Mouse (Mus musculus) regulatory T cell (primary cell): Measurements from ENCODE around the gene Rabgap1l.

Experiments used
- in situ Hi-C: fragments of 300-600 bp; cut with MboI, MseI; formaldehyde crosslinking; loops from one replicate; pipeline ENCODE4 v1.15.1; 2025; ENCODE audit warnings: high pct_unique_total_duplicates

Gene Rabgap1l

GRCm38 (mm10) chr1:160329788-160330187 lies 463.2 kb downstream of the Rabgap1l start:
- in situ Hi-C loops: no loop called here

- in situ Hi-C loops: no loop called here
Measured at GRCm38 (mm10) chr1:160327531-160327930, 465.5 kb downstream of the Rabgap1l start.

- in situ Hi-C loops: no loop called here
Measured at GRCm38 (mm10) chr1:160325542-160325941, 467.5 kb downstream of the Rabgap1l start.

- in situ Hi-C loops: no loop called here
Measured at GRCm38 (mm10) chr1:160320690-160321089, 472.3 kb downstream of the Rabgap1l start.

- in situ Hi-C loops: no loop called here
Measured at GRCm38 (mm10) chr1:160318057-160318725, 474.8 kb downstream of the Rabgap1l start.

- in situ Hi-C loops: no loop called here
Measured at GRCm38 (mm10) chr1:160316239-160316638, 476.8 kb downstream of the Rabgap1l start.

GRCm38 (mm10) chr1:160312658-160313057 lies 480.4 kb downstream of the Rabgap1l start:
- in situ Hi-C loops: no loop called here

GRCm38 (mm10) chr1:160311861-160312260 lies 481.1 kb downstream of the Rabgap1l start:
- in situ Hi-C loops: no loop called here

GRCm38 (mm10) chr1:160309951-160310350 lies 483.1 kb downstream of the Rabgap1l start:
- in situ Hi-C loops: no loop called here

GRCm38 (mm10) chr1:160308996-160309395 lies 484.0 kb downstream of the Rabgap1l start:
- in situ Hi-C loops: no loop called here

- in situ Hi-C loops: no loop called here
Measured at GRCm38 (mm10) chr1:160308498-160308897, 484.5 kb downstream of the Rabgap1l start.

- in situ Hi-C loops: no loop called here
Measured at GRCm38 (mm10) chr1:160306866-160307616, 486.0 kb downstream of the Rabgap1l start.

- in situ Hi-C loops: no loop called here
Measured at GRCm38 (mm10) chr1:160306336-160306735, 486.7 kb downstream of the Rabgap1l start.

- in situ Hi-C loops: no loop called here
Measured at GRCm38 (mm10) chr1:160305826-160306225, 487.2 kb downstream of the Rabgap1l start.

GRCm38 (mm10) chr1:160304969-160305498 lies 488.0 kb downstream of the Rabgap1l start:
- in situ Hi-C loops: no loop called here

GRCm38 (mm10) chr1:160302268-160302667 lies 490.7 kb downstream of the Rabgap1l start:
- in situ Hi-C loops: no loop called here

- in situ Hi-C loops: no loop called here
Measured at GRCm38 (mm10) chr1:160301156-160301555, 491.9 kb downstream of the Rabgap1l start.

GRCm38 (mm10) chr1:160300704-160301103 lies 492.3 kb downstream of the Rabgap1l start:
- in situ Hi-C loops: no loop called here

- in situ Hi-C loops: loop anchor here (5.0 kb wide), 1 partner anchor 78 kb away; no protein-coding TSS in a partner anchor
Measured at GRCm38 (mm10) chr1:160299979-160300378, 493.0 kb downstream of the Rabgap1l start.

- in situ Hi-C loops: loop anchor here (5.0 kb wide), 1 partner anchor 77 kb away; no protein-coding TSS in a partner anchor
Measured at GRCm38 (mm10) chr1:160298893-160299292, 494.1 kb downstream of the Rabgap1l start.

- in situ Hi-C loops: loop anchor here (5.0 kb wide), 1 partner anchor 75 kb away; no protein-coding TSS in a partner anchor
Measured at GRCm38 (mm10) chr1:160297701-160298100, 495.3 kb downstream of the Rabgap1l start.

GRCm38 (mm10) chr1:160295323-160295722 lies 497.7 kb downstream of the Rabgap1l start:
- in situ Hi-C loops: loop anchor here (5.0 kb wide), 1 partner anchor 73 kb away; no protein-coding TSS in a partner anchor
